Mouse (Mus musculus) spleen, adult 2 months (tissue): ENCODE data around the gene Cacna2d3.

Source experiments
- CTCF ChIP-seq: fragments of 200-500 bp; IDR thresholded peaks from 2 replicates; pipeline ENCODE4 v1.5.1; 2011; ENCODE audit warnings: mild to moderate bottlenecking, inconsistent platforms; ENCODE audit not compliant: insufficient read depth, insufficient read length, insufficient replicate concordance; ENCODE audit errors: extremely low read depth
- POLR2A ChIP-seq: fragments of 200-500 bp; IDR thresholded peaks from 2 replicates; pipeline ENCODE4 v1.6.1; 2011; ENCODE audit warnings: low read depth, low read length, inconsistent platforms

GRCm38 (mm10) chr14:28870983-28871382 is 850.7 kb downstream of the Cacna2d3 start:
- TF ChIP-seq POLR2A: no peak
- TF ChIP-seq CTCF: no peak
